Mouse (Mus musculus) cerebellum, adult 9-11 months (tissue): ENCODE results near the gene Cxcr2.

Source experiments
- DNase-seq: peaks from one replicate; pipeline ENCODE4 v3.0.0; 2022

Cxcr2 gene

DNA sequence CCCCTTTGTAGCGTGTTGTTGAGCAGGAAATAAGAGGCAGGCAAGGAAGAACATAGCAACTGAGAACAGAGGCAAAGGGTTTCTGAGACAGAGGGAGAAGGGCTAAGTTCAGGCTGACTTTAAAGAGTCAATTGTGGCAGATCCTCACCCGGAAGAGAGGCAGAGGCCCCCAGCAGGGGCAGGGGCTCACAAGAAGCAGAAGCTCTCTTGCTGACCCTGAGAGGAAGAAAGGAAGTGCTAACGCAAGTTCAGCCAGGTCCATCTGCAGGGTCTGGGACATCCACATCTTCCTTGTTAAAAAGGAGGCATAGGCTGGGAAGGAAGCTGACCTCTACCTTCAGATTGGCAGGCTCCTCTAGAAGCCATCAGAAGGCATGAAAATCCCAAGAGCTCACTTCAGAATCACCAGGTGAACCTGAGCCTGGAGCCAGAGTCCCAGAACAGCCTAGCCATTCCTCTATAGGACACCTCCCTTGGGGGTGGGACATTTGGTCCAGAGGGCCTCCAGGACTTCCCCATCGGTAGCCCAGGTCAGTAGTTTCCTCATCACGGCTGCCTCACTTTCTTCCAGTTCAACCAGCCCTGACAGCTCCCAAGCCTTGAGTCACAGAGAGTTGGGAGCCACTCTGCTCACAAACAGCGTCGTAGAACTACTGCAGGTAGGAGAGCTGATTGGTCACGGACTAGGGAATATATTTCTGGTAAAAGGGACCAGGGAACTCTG lies at the start of gene Cxcr2:
Gene Cxcr2 (plus strand): TSS at position 529 of the 724 bp plus-strand sequence.
- DNase-seq = no peak

DNA sequence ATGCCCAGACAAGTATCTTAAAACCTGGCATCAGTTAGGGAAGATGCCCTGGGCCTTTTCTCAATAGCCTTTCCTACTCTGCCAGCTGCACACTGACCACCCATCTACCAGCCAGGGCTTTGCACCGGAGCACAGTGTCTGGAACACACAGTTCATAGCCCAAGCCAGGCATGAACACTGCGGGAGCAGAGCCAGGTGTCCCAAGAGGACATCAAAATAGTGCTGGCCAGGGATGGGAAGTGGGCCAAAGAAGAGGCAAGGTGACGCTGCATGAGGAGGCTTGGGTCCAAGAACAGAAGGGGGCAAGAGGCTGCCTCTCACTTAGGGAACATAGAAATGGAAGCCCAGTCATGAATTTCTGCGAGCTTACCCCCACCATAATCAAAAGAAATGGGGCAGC lies 48.1 kb upstream of the Cxcr2 start:
- DNase-seq = no peak

DNA sequence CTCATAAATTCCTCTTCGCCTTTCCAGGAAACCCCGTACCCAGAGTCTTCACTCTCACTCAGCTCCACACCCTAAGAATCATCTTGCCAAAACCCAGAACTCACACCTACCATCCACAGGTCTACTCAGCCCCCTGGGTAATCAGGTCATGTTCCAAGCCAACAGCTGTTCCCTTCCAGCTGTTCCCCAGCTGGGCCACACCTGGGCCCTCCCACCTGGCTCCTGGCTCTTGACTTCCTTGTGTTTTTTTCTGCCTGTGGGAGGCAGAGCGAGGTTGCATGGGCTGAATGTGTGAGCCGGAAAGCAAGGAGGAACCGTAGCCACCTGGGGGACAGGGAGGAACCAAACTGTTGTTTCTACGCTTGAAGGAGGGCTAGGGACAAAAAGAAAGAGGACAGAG lies 47.6 kb upstream of the Cxcr2 start:
- DNase-seq = no peak

DNA sequence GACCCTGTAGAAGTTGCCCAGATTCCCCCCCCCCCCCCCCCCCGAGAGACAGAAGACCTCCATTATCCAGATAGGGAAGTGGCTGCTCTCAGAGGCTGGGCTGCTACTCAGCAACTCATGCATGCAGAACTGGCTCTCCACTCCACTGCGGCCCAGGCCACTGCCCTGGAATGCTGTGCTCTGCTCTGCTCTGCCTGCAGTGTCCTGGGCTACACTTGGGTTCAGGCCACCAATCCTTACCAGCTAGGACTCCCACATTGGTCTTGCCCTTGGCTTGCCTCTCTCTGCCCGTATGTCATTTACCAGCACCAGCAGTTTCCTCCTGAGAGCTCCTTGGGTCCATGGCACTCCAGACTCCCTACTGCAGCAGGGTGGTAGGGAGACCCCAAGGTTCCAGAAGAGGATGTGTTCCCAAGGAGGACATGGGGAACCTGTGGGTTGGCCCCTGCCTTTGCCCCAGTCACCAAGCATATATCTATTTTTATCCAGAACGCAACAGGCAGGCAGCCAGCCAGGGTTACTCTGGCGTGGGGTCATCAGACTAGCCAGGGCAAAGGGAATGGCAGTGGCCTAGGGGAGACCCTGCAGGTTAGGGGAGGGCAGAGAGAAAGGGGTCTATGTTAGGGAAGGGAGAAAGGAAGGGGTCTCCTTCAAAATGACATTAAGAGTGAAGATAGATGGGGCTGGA lies 45.7 kb upstream of the Cxcr2 start:
- no peak for DNase-seq

DNA sequence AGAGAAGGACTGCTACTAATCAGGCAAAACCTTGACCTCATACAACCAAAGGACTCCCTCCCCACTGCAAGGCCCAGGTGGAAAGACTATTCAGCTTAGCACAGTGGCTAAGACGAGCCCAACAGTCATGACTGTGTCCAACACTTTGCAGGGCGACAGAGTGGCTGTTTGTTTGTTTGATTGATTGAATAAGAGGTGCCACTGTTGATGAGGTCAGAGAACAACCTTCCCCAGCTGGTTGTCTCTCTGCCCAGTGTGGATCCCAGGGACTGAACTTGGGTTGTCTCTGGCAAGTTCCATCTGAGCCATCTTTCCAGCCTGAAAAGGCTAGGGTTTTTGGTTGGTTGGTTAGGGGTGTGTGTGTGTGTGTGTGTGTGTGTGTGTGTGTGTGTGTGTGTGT lies 44.1 kb upstream of the Cxcr2 start:
- no peak for DNase-seq

DNA sequence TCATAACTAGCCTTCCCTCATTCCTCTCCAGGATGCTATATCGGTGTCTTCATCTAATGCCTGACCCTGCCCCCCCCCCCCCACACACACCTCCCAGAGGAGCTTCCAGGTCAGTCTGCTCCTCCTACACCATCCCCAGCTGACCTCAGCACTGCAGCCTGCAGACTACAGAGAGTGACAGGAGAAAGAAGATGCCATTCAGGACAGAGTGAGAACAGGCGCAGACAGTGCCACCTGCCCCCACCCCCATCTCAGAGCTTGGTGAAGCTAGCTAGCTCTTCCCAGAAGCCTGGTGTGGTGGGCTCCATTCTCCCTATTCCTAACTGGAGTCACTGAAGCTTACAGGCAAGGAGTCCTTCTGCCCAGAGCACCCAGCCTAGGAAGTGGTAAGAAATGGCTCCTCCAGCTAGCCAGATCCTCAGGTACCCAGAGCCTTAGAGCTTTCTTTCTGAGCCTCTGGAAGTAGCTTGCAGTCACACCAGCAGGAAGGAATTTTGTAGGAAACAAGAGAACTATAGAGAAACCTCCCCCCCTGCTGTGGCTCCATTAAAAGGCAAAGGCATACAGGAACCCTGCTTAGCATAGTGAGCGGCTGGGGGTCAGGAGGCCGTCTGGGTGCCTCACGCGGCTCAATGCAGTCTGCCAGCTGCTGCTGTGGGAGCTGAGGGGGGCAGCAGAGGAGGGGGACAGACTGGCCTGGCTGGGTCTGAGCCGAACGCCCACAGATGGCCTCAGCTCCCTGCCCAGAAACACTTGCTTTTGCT lies 42.7 kb upstream of the Cxcr2 start:
- DNase-seq = no peak

DNA sequence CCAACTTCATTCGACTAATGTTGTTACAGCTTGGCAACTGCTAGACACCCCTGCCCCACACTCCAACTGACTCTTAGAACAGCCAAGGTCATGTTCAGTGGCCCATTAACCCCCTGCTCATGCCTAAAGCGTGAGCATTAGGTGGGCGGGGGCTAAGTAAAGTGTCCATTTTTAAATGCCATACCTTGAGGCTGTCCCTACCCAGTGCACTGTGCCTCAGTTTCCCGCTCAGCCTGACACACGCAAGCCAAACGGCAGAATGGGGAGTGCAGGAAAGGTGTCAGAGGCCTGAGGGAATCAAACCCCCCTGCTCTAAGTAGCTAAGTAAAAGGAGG lies 42.1 kb upstream of the Cxcr2 start:
- no peak for DNase-seq

DNA sequence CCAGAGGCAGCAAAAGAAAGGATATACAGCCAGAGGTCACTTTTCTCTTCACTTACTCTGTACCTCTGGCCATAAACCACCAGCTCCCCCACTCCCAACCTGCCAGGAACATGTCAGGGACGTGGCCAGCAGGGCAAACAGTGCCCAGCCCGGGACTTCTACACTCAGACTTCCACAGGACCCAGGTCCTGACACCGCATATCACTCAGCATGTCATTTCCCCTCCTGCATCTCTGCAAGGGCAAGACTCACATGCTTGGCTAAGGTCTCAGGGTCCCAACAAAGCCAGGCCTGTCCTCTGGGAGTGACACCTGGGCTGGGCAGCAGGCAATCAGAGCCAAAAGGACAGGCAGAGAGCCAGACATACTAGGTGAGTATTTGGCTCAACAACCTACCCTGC lies 40.7 kb upstream of the Cxcr2 start:
- no peak for DNase-seq

DNA sequence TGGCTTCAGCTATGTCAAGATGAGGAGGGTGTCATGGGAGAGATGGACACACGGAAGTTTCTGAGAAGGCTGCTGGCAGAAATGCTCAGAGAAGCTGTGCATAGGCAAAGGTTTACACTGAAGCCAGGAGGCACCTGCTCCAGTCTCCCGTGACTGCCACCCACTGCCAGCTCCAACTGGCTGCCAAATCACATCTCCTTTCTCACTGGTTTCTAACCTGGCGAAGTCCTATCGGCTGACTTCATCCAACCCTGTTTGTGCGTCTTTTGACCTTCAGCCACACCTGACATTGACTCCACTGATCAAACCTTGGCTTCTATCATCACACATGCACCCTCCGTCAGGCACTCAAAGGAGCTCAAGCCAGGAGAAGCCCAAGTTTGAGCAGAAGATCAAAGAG lies 35.9 kb upstream of the Cxcr2 start:
- no peak for DNase-seq

DNA sequence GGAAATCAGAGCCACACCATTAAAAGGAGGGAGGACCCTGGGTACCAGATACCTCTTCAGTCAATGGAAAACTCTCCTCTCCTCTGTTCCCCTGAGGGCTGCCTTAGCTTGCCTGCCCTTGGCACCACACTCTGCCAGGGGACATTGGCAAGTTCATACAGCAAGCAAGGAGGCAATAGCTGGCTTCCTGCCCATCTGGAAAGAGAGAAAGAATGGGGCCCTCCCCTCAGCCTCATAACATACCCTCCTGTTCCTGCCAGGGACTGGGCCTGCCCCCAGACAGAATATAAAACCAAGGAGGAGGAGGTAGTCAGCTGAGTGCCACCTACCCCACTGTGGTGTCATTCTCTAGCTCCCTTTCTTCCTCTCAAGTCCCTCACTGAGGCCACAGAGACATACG lies 34.7 kb upstream of the Cxcr2 start:
- no peak for DNase-seq

DNA sequence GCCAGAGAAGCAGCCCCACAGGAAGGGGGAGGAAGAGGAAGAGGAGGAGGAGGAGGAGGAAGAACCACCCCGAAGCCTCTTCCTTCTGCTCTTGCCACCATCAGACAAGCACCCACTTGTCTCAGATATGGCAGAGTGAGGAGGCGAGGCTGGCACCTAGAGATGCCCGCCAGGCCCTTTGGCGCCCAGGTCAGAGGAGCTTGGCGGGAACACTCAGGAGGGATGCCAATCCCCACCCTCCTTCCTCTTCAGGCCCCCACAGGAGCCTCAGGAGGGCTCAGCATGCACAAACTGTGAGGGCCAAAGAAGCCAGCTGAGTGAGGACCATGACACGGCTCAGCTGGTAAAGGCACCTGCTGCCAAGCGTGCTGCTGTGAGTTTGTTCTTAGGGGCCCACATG lies 32.7 kb upstream of the Cxcr2 start:
- no peak for DNase-seq

DNA sequence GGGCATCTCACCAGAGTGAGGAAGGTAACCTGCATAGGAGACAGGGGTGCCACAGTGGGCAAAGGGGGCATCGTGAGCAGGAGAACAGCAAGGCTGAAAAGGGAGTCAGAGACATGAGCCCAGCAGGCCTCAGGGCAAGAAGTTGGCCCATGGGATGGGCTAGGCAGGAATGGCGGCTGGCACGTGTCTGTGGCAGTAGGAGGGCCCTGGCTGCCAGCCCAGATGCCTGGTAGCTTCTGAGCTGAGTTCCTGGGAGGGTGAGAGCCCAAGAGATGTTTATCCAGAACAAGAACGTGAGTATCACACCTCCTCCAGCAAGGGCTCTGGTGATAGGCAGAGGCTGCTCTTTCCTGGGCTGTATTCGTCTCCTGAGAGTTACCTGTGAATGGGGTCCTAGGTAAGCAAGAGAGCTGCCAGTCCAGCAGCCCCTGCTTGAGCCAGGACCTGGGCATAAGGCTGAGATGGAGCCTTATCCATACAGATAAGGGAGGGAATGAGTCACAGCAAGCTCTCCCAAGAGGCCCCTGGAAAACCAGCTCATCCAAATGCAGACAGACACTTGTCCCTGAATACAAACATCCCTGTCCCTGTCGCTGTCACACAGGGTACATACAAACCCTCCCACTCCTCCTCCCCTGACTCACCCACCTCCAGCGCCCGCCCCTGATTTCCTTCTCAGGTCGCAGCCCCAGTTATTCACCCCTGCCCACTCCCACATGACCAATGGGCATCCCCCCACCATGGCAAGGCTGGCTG lies 31.8 kb upstream of the Cxcr2 start:
- DNase-seq = no peak

DNA sequence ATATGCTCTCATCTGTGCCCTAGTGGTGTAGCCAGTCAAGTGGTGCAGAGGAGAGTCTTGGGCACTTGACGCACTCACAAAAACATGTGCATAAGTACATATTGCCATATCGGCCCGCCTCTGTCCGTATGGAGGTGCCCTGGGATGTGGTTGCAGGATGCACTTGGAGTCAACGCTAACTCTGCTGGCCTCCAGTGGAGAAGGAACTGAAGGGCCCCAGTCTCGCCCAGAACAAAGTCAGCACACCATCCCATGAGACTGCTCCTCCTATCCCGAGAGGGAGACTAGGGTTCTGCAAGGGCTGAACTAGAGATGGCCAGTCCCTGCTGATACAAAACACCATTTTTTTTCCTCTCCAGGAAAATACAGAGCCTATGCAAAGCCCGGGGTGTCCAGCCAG lies 30.6 kb upstream of the Cxcr2 start:
- DNase-seq = no peak

DNA sequence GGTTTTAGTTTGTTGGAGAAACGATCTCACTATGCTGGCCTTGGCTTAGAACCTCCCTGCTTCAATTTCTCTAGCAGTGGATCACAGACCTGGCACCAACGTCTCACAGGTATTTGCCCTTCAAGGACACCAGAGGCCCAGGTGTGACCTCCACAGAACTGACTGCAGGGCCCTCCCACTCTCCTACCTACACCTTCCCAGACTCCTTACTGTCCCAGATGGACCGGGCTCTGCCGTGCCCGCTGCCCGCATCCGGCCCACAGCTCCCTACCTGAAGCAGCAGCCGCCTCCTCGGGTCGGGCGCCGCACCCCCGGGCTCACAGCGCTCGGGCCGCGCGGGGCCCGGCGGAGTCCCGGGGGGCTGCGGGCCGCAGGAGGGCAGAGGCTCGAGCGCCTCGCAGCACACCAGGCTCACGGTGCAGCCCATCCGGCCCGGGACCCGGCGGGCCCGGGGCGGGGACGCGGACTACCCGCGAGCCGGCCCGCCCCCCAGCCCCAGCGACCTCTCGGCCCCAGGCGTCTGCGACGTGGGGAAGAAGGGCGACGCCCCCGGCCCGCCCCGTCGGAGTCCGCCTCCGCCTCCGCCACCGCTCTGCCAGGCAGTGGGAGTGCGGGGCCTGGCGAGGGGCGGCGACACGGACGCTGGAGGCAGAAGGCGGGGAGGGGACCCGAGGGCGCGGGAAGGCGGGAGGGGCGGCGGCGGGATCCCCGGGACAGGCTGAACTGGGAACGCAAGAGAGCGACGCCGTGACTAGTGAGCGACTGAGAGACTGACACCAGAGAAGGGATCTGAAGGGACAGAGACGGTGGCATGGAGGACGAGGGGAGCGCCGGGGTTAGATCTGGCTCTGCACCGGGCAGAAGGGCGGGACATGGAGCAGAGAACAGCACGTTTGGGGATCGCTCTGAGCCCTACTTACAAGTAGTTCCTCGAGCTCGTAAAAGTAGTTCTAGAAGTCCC lies 29.5 kb upstream of the Cxcr2 start, which contains the start of gene Tns1:
Gene Tns1 (minus strand): TSS at position 429 of the 961 bp plus-strand sequence.
- DNase-seq = no peak

DNA sequence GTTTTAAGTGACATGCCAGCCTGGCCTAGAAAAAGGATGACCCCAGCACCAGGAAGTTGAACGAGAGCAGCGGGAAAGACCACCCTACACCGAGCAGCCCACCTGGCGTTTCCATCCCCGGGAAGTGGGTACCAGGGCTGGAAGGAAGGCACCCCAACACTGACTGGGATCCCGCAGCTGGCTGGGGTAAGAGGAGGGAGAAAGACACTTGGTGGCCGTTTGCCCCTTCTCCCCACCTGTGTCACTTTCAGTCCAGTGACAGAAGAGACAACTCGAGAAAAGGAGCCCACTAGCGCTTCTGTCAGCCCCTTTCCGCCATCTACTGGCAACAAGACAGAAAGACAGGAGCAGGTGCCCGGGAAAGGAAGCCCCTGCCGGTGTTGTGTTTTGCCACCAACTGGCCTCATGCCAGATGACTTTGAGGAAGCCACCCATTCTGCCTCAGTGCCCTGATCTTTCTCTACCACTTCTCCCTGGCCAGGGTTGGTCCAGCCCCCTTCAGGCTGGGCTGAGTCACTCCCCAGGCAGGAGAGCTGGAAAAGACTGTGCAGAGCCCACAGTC lies 28.7 kb upstream of the Cxcr2 start, which contains the start of gene Rufy4:
Gene Rufy4 (plus strand): TSS at position 551 of the 562 bp plus-strand sequence.
- DNase-seq = peak; percentile 44

DNA sequence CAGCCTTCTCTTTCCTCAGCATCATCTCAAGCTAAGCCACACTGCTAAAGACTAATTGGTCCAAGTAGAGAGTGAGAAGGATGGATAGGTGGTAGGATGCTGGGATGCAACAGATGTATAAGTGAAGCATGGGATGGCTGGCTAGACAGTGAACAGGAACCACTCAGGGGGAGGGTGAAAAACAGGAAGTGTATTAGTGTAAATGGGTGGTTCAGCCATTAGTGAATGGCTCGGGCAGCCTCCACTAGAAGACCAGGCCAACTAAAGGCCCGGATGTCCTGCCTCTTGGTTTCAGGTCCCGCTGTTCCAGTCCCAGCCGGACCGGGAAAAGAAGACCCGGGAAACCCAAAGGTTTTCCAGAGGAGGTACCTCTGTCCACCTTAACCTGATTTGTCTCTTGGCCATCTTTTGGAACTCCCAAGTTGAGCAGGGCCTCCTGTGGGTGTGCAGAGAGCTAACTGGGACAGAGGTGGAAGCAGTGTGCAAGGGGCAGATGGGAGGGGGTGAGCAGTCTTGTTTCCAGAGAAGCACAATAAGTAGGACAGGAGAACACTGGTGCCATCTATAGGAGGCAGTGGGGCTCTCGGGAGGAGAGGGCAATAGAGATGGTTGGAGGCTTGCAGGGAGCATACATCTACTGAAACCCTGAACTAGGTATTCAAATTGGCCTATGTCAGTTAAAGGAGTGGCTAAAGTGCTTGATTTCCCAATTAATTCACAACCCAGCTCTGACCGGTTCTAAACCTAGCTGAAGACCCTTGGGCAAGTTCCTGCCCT lies 22.7 kb upstream of the Cxcr2 start:
- DNase-seq = no peak

DNA sequence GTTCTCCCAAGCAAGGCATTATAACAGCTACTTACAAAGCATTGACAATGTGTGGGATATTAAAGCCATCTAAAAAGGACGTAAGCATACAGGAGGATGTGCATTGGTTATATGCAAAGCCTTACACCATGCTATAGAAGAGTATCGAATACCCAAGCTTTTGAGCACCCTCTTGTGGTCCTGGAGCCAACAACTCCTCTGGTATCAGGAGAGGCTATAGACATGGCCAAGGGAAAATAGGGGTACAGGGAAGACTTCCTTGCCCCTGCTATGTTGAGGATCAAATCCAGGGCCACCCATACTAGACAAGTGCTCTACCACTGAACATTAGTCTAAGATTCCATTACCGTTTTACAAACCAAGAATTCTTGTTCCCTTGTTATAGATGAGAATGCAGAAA lies 21.8 kb upstream of the Cxcr2 start:
- no peak for DNase-seq

DNA sequence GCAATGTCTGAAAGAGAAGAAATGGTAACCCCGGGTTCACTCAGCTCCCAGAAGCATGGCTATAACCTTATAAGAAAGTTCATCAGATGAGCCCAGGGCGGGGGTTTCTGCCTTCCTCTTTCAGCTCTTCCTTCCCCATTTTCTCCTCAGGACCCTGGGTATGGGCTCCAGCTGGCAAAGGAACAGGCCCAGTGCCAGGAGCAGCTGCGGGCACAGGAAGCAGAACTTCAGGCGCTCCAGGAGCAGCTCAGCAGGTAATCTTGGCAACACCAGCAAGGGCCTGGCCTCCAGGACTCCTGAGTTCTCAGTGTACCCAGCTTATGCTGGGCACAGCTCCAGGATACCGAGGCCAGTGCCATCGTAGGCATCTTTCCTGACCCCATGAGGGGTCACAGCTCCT lies 19.8 kb upstream of the Cxcr2 start:
- DNase-seq = peak; percentile 8

DNA sequence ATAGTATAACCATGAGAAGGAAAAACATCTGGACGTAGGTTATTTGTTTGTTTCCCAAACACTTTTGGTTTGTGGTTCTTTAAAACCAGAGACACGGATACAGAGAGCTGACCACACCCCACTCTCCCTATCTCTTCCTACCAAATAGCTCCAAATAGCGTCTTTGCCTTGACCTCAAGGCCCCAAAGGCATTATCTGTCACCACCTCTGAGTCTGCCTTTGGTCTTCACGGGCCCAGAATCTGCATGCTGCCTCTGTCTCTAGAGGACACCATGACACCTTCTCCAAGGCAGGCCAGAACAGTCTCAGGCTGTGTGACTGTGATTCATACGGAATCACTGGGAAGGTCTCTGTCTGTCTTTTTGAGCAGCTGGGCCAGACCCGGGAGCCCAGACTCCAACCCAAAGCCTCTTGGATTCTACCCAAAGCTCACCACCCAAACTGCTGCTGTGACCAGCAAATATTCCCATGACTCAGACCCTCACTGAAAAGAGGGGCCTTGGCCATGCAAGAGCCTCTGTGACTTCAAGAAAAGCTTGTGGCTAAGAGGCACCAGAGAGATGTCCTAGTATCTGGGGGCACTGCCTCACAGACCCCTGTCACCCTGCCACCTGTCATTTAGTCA lies 18.4 kb upstream of the Cxcr2 start:
- DNase-seq = no peak

DNA sequence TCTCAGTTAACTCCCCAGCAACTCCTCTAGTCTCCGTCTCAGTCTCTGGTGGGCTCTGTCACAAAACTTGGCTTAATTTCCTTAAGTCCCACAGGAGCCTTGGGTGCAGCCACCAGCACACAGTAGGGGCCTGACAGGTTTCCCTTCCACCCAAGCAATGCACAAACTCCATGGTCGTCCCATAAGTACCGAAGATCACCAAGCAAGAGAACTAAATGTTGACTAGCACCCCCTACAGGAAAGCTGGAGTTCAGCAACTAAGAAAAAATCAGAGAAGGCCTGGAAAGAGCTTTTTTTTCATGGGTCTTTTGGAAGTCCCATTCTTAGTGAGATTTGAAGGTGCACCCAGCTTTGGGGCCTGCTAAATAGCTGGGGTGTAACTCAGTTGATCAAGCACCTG lies 14.4 kb upstream of the Cxcr2 start:
- DNase-seq = no peak
